Mouse (Mus musculus): Measurements from ENCODE around the gene Sh2b3. TPM values are rescaled to one million over a fixed set of nuclear protein-coding genes. Genes with fewer than 3 reads are reported as not detected.

The Sh2b3 gene
- polyA plus RNA-seq, 1 experiment from 2014 or later = 13.2 TPM

- peaks cover 45% of the 10 kb centered on the region for H3K36me3 ChIP-seq
- H3K27ac ChIP-seq = no peak overlapping the region
- no peak overlapping the region for H3K4me2 ChIP-seq
- H3K27me3 ChIP-seq = no peaks in the 10 kb centered on the region
- H3K4me3 ChIP-seq = no peak overlapping the region
- H3K9ac ChIP-seq = no peak overlapping the region
- no peaks in the 10 kb centered on the region for H3K9me3 ChIP-seq (replicated peaks)
- WGBS = 63% methylated on average over 5 of the region's 5 CpGs
- no peak for ATAC-seq (replicated peaks; ENCODE audit: insufficient number of reproducible peaks, insufficient read depth, low FRiP score, low read depth)
- peaks cover 53% of the 10 kb centered on the region for H3K4me1 ChIP-seq (replicated peaks)
These were observed 15.9 kb downstream of the Sh2b3 start for GRCm38 (mm10) chr5:121821552-121821951.

GRCm38 (mm10) chr5:121821116-121821515, 16.3 kb downstream of the Sh2b3 start:
- no peak overlapping the region for H3K9ac ChIP-seq
- no peaks in the 10 kb centered on the region for H3K9me3 ChIP-seq (replicated peaks)
- no peak overlapping the region for H3K27ac ChIP-seq
- no peaks in the 10 kb centered on the region for H3K27me3 ChIP-seq
- no peak for ATAC-seq (replicated peaks; ENCODE audit: insufficient number of reproducible peaks, insufficient read depth, low FRiP score, low read depth)
- H3K4me1 ChIP-seq (replicated peaks) = peaks cover 53% of the 10 kb centered on the region
- H3K4me3 ChIP-seq = no peak overlapping the region
- WGBS = 77% methylated on average over 5 of the region's 5 CpGs
- H3K36me3 ChIP-seq = peaks cover 46% of the 10 kb centered on the region
- no peak overlapping the region for H3K4me2 ChIP-seq

- Histone ChIP-seq H3K4me3 (no peak overlapping the region), H3K9ac (no peak overlapping the region), H3K4me1 (replicated peaks) (peaks cover 53% of the 10 kb centered on the region), H3K9me3 (replicated peaks) (no peaks in the 10 kb centered on the region), H3K36me3 (peaks cover 47% of the 10 kb centered on the region), H3K27ac (no peak overlapping the region), H3K4me2 (no peak overlapping the region), H3K27me3 (no peaks in the 10 kb centered on the region)
- ATAC-seq (replicated peaks; ENCODE audit: insufficient number of reproducible peaks, insufficient read depth, low FRiP score, low read depth) = no peak
- WGBS = 49% methylated on average over 3 of the region's 3 CpGs
These were observed 16.8 kb downstream of the Sh2b3 start for GRCm38 (mm10) chr5:121820657-121821056.

DNA sequence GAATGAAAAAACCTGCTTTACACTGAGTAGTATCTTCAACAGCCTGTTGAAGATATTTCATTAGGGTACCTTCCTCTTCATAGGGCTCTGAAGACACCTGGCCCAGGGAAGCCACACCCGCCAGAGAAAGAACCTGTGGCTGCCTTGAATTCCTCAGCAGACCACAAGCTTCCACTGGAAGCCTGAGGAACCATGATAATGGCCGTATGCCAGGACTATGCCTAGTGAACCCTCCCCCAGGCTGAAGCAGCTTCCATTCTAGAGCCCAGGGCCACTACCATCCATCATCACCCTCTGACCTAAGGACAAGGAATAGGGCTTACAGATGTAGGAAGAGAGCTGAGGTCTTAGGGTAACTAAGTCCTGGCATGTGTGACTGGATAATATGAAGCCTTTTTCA, 17.3 kb downstream of the Sh2b3 start:
- Histone ChIP-seq H3K4me2 (no peak overlapping the region), H3K9ac (no peak overlapping the region), H3K4me3 (no peak overlapping the region), H3K9me3 (replicated peaks) (no peaks in the 10 kb centered on the region), H3K27me3 (no peaks in the 10 kb centered on the region), H3K27ac (peak overlapping the region; percentile 20; the same call in 1 of the 2 replicates), H3K4me1 (replicated peaks) (peaks cover 53% of the 10 kb centered on the region), H3K36me3 (peaks cover 46% of the 10 kb centered on the region)
- no peak for ATAC-seq (replicated peaks; ENCODE audit: insufficient number of reproducible peaks, insufficient read depth, low FRiP score, low read depth)
- 41% methylated on average over 2 of the region's 2 CpGs for WGBS

GRCm38 (mm10) chr5:121819559-121819958, 17.9 kb downstream of the Sh2b3 start:
- H3K27me3 ChIP-seq = no peaks in the 10 kb centered on the region

DNA sequence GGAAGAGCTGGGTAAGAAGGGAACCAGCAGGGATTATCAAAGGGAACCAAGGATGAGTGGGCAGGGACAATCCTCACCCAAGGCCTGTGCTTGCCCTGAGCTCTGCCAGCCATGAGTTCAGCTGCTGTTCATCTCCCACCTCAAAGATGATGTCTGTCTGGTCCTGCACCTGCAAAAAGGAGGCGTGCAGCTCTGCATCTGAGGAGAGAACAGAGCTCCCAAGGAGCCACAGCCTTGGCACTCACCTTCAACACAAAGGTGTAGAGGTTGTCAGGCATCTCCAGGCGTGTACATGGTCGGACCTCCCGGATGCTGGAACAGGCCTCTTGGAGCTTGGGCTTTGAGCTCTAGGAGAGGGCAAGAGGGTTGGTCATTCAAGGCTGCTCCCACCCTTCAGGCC, 18.6 kb downstream of the Sh2b3 start:
- H3K27ac ChIP-seq = no peak overlapping the region
- H3K9ac ChIP-seq = no peak overlapping the region
- 86% methylated on average over 4 of the region's 4 CpGs for WGBS
- H3K4me3 ChIP-seq = no peak overlapping the region
- H3K27me3 ChIP-seq = no peaks in the 10 kb centered on the region
- no peaks in the 10 kb centered on the region for H3K9me3 ChIP-seq (replicated peaks)
- no peak for ATAC-seq (replicated peaks; ENCODE audit: insufficient number of reproducible peaks, insufficient read depth, low FRiP score, low read depth)
- H3K4me1 ChIP-seq (replicated peaks) = peaks cover 45% of the 10 kb centered on the region
- H3K36me3 ChIP-seq = peaks cover 53% of the 10 kb centered on the region
- H3K4me2 ChIP-seq = no peak overlapping the region

More at GRCm38 (mm10) chr5:121819559-121819958, 17.9 kb downstream of the Sh2b3 start:
- ATAC-seq (replicated peaks; ENCODE audit: insufficient number of reproducible peaks, insufficient read depth, low FRiP score, low read depth) = no peak
- WGBS = 84% methylated on average over 5 of the region's 5 CpGs
- Histone ChIP-seq H3K4me3 (no peak overlapping the region), H3K4me1 (replicated peaks) (peaks cover 52% of the 10 kb centered on the region), H3K27ac (peak overlapping the region; percentile 20; the same call in 1 of the 2 replicates), H3K9ac (no peak overlapping the region), H3K36me3 (peaks cover 46% of the 10 kb centered on the region), H3K9me3 (replicated peaks) (no peaks in the 10 kb centered on the region), H3K4me2 (no peak overlapping the region)

DNA sequence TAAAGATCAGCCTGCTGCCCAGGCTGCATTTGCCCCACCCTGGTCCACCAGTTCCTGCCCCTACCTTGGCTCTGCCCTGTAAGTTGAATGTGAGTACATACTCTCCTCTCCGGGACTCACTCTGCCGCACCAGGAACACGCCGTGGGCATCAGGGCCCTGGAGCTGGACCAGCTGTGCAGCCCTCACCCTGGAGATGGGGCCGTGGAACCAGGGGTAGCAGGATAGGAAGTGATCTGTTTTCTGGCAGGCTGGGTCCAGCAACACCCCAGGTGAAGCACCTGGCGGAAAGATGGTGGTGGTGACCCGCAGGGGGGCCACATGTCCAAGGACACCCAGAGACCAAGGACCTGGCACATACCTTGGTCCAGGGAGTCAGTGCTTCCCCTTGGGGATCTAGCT, 19.0 kb downstream of the Sh2b3 start:
- peaks cover 40% of the 10 kb centered on the region for H3K4me1 ChIP-seq (replicated peaks)
- no peaks in the 10 kb centered on the region for H3K27me3 ChIP-seq
- H3K9me3 ChIP-seq (replicated peaks) = no peaks in the 10 kb centered on the region
- no peak overlapping the region for H3K27ac ChIP-seq
- no peak overlapping the region for H3K9ac ChIP-seq
- H3K36me3 ChIP-seq = peaks cover 58% of the 10 kb centered on the region
- no peak for ATAC-seq (replicated peaks; ENCODE audit: insufficient number of reproducible peaks, insufficient read depth, low FRiP score, low read depth)
- no peak overlapping the region for H3K4me2 ChIP-seq
- 92% methylated on average over 7 of the region's 7 CpGs for WGBS
- no peak overlapping the region for H3K4me3 ChIP-seq

DNA sequence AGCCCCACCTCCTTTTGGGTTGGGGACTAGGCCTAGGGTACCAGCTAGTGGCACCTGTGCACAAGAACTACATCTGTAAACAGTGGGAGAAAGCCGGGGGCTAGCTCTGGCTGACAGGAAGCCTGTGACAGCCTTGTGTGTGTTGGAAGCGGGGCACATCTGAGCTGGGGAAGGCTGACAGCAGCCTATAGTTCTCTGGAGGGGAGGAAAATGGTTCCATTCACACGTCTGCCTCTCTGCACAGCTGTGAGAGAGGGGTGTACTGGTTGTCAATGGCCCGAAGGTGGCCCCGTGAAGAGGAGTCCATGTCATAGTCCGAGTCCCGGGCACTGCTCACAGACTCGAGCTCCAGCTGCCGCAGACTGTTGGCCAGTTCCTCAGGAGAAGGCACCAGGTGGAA, 19.9 kb downstream of the Sh2b3 start:
- Histone ChIP-seq H3K4me3 (no peak overlapping the region), H3K27ac (no peak overlapping the region), H3K9me3 (replicated peaks) (no peaks in the 10 kb centered on the region), H3K9ac (no peak overlapping the region), H3K4me2 (no peak overlapping the region), H3K4me1 (replicated peaks) (peaks cover 34% of the 10 kb centered on the region), H3K36me3 (peaks cover 66% of the 10 kb centered on the region), H3K27me3 (no peaks in the 10 kb centered on the region)
- ATAC-seq (replicated peaks; ENCODE audit: insufficient number of reproducible peaks, insufficient read depth, low FRiP score, low read depth) = no peak
- WGBS = 80% methylated on average over 9 of the region's 9 CpGs

DNA sequence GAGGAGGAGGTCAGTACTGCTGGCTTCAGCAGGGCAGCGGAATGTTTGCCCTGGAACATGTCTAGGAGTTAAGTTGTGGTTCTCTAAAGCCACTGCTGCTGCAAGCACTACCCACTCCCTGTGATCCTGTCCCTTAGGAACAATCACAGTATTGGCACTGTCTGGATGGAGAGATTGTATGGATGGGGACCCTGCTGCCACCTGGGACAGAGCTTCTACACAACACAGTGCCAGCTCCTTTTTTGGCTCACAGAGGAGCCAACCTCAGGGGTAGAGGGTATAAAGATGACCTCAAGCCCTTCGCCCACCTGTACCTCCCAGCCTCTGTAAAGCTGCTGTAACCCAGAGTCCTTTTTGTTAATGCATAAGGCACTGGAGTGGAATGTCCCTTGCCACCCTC, 20.8 kb downstream of the Sh2b3 start:
- H3K9ac ChIP-seq = no peak overlapping the region
- H3K4me3 ChIP-seq = no peak overlapping the region
- peaks cover 71% of the 10 kb centered on the region for H3K36me3 ChIP-seq
- no peak for ATAC-seq (replicated peaks; ENCODE audit: insufficient number of reproducible peaks, insufficient read depth, low FRiP score, low read depth)
- no peak overlapping the region for H3K27ac ChIP-seq
- WGBS = 89% methylated on average over 2 of the region's 2 CpGs
- H3K4me1 ChIP-seq (replicated peaks) = peaks cover 36% of the 10 kb centered on the region
- no peak overlapping the region for H3K4me2 ChIP-seq
- no peaks in the 10 kb centered on the region for H3K9me3 ChIP-seq (replicated peaks)
- no peaks in the 10 kb centered on the region for H3K27me3 ChIP-seq

DNA sequence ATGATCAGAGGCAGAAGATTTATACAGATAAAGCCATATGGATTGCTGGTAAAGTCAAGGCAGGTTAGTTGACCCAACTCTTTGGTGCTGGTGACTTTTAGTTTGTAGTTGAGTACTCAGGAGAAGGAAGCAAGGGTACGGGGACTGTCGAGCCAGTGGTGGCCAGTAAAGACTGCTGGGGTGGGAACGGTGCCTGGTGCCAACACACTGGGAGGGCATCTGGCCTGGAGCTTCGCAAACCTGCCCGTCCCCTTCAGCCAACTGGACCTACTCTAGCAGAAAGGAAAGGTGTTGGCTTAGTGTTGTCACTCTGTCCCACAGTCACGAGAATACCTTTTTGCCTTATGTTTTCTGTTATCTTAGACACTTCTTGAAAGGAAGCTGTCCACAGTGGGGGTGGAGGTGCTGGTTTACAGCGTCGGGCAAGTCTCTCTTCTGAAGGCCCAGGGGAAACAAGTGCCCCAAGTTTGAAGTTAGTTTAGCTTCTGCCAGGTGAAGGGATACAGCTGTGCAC, 21.5 kb downstream of the Sh2b3 start:
- 72% methylated on average over 8 of the region's 8 CpGs for WGBS
- ATAC-seq (replicated peaks; ENCODE audit: insufficient number of reproducible peaks, insufficient read depth, low FRiP score, low read depth) = no peak
- H3K4me2 ChIP-seq = no peak overlapping the region
- H3K27me3 ChIP-seq = no peaks in the 10 kb centered on the region
- H3K9me3 ChIP-seq (replicated peaks) = no peaks in the 10 kb centered on the region
- no peak overlapping the region for H3K27ac ChIP-seq
- H3K9ac ChIP-seq = no peak overlapping the region
- peaks cover 76% of the 10 kb centered on the region for H3K36me3 ChIP-seq
- H3K4me1 ChIP-seq (replicated peaks) = peaks cover 36% of the 10 kb centered on the region
- no peak overlapping the region for H3K4me3 ChIP-seq

DNA sequence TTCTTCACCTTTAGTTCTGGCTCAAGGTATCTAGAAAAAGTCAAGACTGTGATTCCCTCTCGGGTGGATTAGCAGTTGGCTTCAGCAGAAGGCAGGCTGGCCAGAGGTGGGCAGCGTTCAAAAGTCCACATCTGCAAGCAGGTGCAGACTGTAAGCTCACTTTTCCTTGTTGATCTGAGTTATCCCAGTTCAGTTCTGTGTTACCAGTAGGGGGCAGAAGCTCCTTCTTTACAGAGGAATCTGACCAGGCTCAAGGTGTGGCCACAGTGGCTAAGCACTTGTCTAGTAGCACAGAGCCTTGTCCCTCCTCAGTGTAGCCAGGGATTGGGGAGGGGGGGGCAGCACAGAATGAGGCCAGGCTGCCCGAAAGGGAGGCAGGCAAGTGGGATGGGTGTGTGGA, 22.4 kb downstream of the Sh2b3 start:
- WGBS = 52% methylated on average over 3 of the region's 3 CpGs

DNA sequence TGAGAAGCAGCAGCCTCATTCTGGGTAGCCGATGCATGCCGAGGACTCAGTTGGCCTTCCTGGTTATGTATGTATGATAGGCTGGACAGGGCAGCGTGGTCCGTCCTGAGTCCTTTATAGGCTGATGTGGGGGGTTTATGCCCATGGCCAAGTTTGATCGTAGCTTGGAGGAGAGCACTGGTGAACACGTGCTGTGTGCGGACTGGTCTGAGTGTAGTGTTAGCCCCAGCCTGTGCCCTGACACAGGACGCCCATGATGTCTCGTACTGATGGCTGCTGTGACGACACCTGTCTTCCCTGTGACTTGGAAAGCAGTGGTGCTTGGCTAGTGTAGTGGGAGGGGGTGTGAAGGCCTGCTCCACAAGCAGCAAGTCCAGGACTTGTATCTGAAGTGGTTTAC, 23.7 kb downstream of the Sh2b3 start:
- Histone ChIP-seq H3K4me3 (no peak overlapping the region), H3K9ac (no peak overlapping the region), H3K27ac (no peak overlapping the region), H3K27me3 (no peaks in the 10 kb centered on the region), H3K9me3 (replicated peaks) (no peaks in the 10 kb centered on the region), H3K4me1 (replicated peaks) (peaks cover 35% of the 10 kb centered on the region), H3K36me3 (peaks cover 70% of the 10 kb centered on the region), H3K4me2 (no peak overlapping the region)
- ATAC-seq (replicated peaks; ENCODE audit: insufficient number of reproducible peaks, insufficient read depth, low FRiP score, low read depth) = no peak
- 82% methylated on average over 10 of the region's 10 CpGs for WGBS

More for the DNA sequence above, 22.4 kb downstream of the Sh2b3 start:
- Histone ChIP-seq H3K4me2 (no peak overlapping the region), H3K36me3 (peaks cover 78% of the 10 kb centered on the region), H3K9me3 (replicated peaks) (no peaks in the 10 kb centered on the region), H3K9ac (no peak overlapping the region), H3K4me3 (no peak overlapping the region), H3K27me3 (no peaks in the 10 kb centered on the region), H3K4me1 (replicated peaks) (peaks cover 36% of the 10 kb centered on the region), H3K27ac (no peak overlapping the region)
- no peak for ATAC-seq (replicated peaks; ENCODE audit: insufficient number of reproducible peaks, insufficient read depth, low FRiP score, low read depth)
